Mouse (Mus musculus): ENCODE results near the gene Mrpl51.

DNA sequence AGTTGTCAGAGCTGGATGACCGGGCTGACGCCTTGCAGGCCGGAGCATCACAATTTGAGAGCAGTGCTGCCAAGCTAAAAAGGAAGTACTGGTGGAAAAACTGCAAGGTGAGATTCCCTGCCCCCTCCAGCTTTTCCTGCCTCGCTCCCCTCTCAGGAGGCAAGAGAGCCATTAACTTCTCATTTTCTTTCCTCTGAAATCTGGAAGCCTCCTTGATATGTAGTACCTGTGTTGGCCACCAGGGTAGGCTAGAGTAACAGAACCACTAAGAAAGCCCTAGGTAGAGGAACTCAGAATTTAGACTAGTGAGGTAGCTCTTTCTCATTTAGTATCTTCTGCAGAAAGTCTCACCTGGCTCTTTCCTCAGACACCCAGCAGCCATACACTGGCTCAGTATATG lies 27.4 kb downstream of the Mrpl51 start:
- TF ChIP-seq CTCF (IDR thresholded peaks at IDR 0.05; ENCODE audit: low read depth): peak; percentile 88
- TF ChIP-seq EP300 (optimal IDR thresholded peaks at IDR 0.05): no peak

All from stomach, postnatal 0 days (tissue).